Mouse (Mus musculus): ENCODE data around the gene Vmn2r104.

DNA sequence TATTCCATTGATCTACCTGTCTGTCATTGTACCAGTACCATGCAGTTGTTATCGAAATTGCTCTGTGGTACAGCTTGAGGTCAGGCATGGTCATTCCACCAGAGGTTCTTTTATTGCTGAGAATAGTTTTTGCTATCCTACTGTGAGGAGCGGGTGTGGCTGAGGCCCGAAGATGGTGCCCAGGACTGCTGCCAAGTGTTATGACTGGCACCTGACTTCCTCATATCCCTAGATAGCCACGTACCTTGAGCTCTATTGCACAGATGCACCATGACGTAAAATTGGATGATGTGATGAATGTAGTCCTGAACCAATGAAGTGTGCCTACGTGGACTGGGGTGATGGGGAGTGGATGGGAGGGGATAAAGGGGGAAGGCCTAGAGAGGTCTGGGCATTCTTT, 26.0 kb upstream of the Vmn2r104 start:
- TF ChIP-seq CTCF (IDR thresholded peaks at IDR 0.05; ENCODE audit: extremely low read depth, insufficient read depth, low read length), result no peak
- TF ChIP-seq POLR2A (IDR thresholded peaks at IDR 0.05; ENCODE audit: extremely low read depth, insufficient read depth, low read length), result no peak

Data from cortical plate, adult 2 months (tissue).